Mouse (Mus musculus) G1E (cell line): ENCODE measurements around the gene Cabp2. TPM values are rescaled to one million over a fixed set of nuclear protein-coding genes. Genes with fewer than 3 reads are reported as not detected.

Source experiments
- ATAC-seq: 2 replicates; pipeline ENCODE4 v1.8.0; 2016; ENCODE audit warnings: mild to moderate bottlenecking; ENCODE audit not compliant: insufficient number of reproducible peaks, poor library complexity, low FRiP score, severe bottlenecking; ENCODE audit errors: extremely low read depth
- DNase-seq: peaks from one replicate; pipeline ENCODE4 v3.0.0; 2012; ENCODE audit warnings: low spot score
- H3K27me3 ChIP-seq: 2 replicates; pipeline ENCODE4 v1.6.1; 2012; ENCODE audit warnings: mild to moderate bottlenecking, low read length, inconsistent platforms; ENCODE audit not compliant: insufficient read depth
- H3K36me3 ChIP-seq: replicated peaks from 2 replicates; pipeline ENCODE3; 2012; ENCODE audit warnings: mild to moderate bottlenecking, inconsistent platforms
- H3K4me1 ChIP-seq: 2 replicates; pipeline ENCODE4 v1.6.1; 2012; ENCODE audit warnings: low read depth, low read length, inconsistent platforms, mixed read lengths; ENCODE audit not compliant: insufficient read depth
- H3K4me3 ChIP-seq: 2 replicates; pipeline ENCODE4 v1.5.1; 2012; ENCODE audit warnings: low read depth, mild to moderate bottlenecking, inconsistent platforms, low read length, moderate library complexity, mixed read lengths
- H3K9me3 ChIP-seq: replicated peaks from 2 replicates; pipeline ENCODE4 v1.6.1; 2012; ENCODE audit warnings: inconsistent platforms
- CTCF ChIP-seq: IDR thresholded peaks from 2 replicates; pipeline ENCODE4 v1.5.1; 2012; ENCODE audit warnings: low read depth, low read length, inconsistent platforms, mixed read lengths
- GATA1 ChIP-seq: IDR thresholded peaks from 2 replicates; pipeline ENCODE4 v1.6.1; 2012; ENCODE audit warnings: borderline replicate concordance, low read length, inconsistent platforms, mixed read lengths
- GATA2 ChIP-seq: IDR thresholded peaks from 2 replicates; pipeline ENCODE4 v1.6.1; 2012; ENCODE audit warnings: low read depth, low read length, inconsistent platforms, borderline replicate concordance
- POLR2AphosphoS5 ChIP-seq: IDR thresholded peaks from 2 replicates; pipeline ENCODE4 v1.6.1; 2012; ENCODE audit warnings: low read depth, low read length, inconsistent platforms; ENCODE audit not compliant: insufficient replicate concordance
- TAL1 ChIP-seq: conservative IDR thresholded peaks from 2 replicates; pipeline ENCODE4 v1.6.1; 2012; ENCODE audit warnings: low read depth, low read length, inconsistent platforms, mixed read lengths
- polyA plus RNA-seq: library from polyadenylated mRNA; stranded (reverse); fragments of >175 nt; gene quantifications from 2 replicates; pipeline ENCODE4 v1.2.3, GENCODE M21; 2012
- total RNA-seq, 2 experiments: library from RNA; stranded (forward) in 1 of 2; stranded (reverse) in 1 of 2; fragments of 200-1000 nt in 1 of 2; fragments of >200 nt in 1 of 2; fragmentation: Nextera tagmentation in 1 of 2; gene quantifications; 2 replicates each; pipeline ENCODE4 v1.2.3; 2014 to 2017

The Cabp2 gene
- total and polyA plus RNA-seq, 3 experiments = not detected

DNA sequence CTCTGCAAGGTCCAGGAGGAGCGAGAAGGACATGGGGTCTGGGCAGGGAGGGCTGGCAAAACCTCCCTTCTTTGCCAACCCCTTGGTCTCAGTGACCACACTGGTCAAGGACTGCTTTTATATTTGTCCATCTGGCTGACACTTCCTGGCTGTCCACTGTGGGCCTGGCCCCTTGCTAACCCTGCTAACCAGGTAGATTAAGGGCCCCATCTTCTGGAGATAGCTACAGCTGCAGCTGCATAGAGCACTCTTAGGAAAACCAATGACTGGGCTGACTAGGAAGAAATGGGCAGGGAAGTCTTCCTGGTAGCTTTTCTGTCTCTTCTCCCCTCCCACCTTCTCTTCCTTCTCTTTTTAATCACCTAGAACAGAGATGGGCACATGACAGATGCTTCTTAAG, 3.6 kb downstream of the Cabp2 start:
- Histone ChIP-seq H3K4me1 (peaks cover 6% of the 10 kb centered on the region), H3K9me3 (no peaks in the 10 kb centered on the region), H3K36me3 (no peaks in the 10 kb centered on the region), H3K4me3 (no peak overlapping the region), H3K27me3 (peaks cover 77% of the 10 kb centered on the region)
- ATAC-seq (no peak), DNase-seq (no peak)
- no peak for TF ChIP-seq TAL1
- no peak for TF ChIP-seq POLR2AphosphoS5
- no peak for TF ChIP-seq GATA2
- TF ChIP-seq CTCF = no peak
- TF ChIP-seq GATA1 = no peak

DNA sequence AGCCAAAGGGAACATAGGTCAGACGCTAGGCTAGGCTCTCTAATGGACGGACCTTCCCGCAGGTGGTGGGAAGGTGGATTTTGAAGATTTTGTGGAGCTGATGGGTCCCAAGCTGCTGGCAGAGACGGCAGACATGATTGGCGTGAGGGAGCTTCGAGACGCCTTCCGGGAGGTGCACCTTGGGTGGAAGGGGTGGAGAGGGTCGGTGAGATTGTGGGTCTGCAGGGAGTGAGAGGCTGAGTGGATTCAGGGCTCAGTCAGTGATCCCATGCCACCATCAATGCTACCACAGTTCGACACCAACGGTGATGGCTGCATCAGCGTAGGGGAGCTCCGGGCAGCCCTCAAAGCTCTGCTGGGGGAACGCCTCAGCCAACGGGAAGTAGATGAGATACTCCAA, 4.8 kb downstream of the Cabp2 start:
- no peak overlapping the region for H3K4me3 ChIP-seq
- ATAC-seq (no peak), DNase-seq (no peak)
- no peak for TF ChIP-seq TAL1
- TF ChIP-seq GATA1 = no peak
- TF ChIP-seq POLR2AphosphoS5 = no peak
- TF ChIP-seq GATA2 = no peak
- TF ChIP-seq CTCF = no peak
- no peaks in the 10 kb centered on the region for H3K36me3 ChIP-seq
- no peaks in the 10 kb centered on the region; the same call in 1 of the 2 replicates for H3K4me1 ChIP-seq
- H3K9me3 ChIP-seq = no peaks in the 10 kb centered on the region
- peaks cover 73% of the 10 kb centered on the region for H3K27me3 ChIP-seq

DNA sequence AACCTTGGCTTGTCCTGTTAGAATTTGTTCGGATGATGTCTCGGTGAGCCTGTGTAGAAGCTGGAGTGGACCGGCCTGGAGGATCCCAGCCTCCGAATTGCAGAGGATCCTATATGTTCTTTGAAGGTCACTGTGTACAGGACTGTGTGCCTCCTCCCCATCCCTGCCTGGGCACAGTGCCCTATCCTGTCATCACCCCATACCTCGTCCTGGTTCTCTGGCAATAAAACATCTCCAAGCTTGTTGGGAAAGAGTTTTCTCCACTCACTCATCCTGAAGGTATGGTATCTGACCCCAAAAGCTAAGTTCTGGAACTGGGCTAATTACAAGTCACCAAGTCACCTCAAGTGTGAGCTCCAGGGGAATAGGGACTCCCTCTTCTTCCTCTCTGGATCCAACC, 5.7 kb downstream of the Cabp2 start:
- peaks cover 66% of the 10 kb centered on the region for H3K27me3 ChIP-seq
- peaks cover 3% of the 10 kb centered on the region; the same call in 1 of the 2 replicates for H3K4me1 ChIP-seq
- ATAC-seq (no peak), DNase-seq (no peak)
- no peaks in the 10 kb centered on the region for H3K9me3 ChIP-seq
- no peak for TF ChIP-seq TAL1
- TF ChIP-seq CTCF = no peak
- no peak for TF ChIP-seq POLR2AphosphoS5
- TF ChIP-seq GATA1 = no peak
- no peak for TF ChIP-seq GATA2
- H3K36me3 ChIP-seq = no peaks in the 10 kb centered on the region
- H3K4me3 ChIP-seq = no peak overlapping the region

DNA sequence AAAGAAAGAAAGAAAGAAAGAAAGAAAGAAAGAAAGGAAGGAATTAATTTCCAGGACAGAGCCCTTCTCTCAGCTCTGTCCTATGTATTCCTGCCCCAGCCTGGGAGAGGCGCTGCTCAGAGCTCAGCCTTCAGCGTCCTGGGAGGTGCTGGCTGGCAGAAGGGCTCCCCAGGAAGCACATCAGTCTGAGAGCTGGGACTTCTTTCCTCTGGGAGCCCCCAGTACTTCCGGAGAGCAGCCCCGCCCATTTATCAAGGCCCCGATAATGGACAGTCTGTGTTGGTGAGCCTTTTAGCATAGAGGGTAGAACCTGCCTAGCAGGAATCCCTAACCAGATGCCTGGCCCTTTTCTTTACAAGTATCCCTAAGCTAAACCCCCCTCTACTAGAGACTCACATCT, 6.8 kb downstream of the Cabp2 start:
- ATAC-seq = no peak
- no peak for TF ChIP-seq GATA2
- no peak for TF ChIP-seq POLR2AphosphoS5
- no peak for TF ChIP-seq TAL1
- no peak for TF ChIP-seq GATA1
- no peak for TF ChIP-seq CTCF
- no peak for DNase-seq
- Histone ChIP-seq H3K27me3 (peaks cover 63% of the 10 kb centered on the region), H3K36me3 (no peaks in the 10 kb centered on the region), H3K9me3 (no peaks in the 10 kb centered on the region), H3K4me3 (no peak overlapping the region), H3K4me1 (peaks cover 9% of the 10 kb centered on the region; the same call in 1 of the 2 replicates)

DNA sequence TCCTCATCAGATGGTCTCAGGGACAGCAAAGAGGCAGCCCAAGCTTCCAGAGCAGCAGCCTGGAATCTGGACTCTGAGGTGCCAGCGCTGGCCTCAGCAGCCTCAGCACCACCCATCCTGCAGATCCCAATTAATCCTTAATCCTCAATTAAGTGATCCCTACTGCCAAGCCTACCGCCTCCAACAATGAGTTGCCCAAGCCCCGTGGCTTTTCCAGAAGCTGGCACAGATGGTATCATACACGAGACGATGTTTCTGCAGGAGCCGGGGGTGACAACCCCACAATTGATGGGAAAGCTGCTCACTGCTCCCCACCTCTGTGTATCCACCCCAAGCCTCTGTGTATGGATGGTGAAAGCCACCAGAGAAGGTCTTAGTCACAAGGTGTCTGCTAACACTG, 7.8 kb downstream of the Cabp2 start:
- no peaks in the 10 kb centered on the region for H3K36me3 ChIP-seq
- DNase-seq (no peak), ATAC-seq (no peak)
- peaks cover 59% of the 10 kb centered on the region for H3K27me3 ChIP-seq
- TF ChIP-seq GATA2 = no peak
- no peak for TF ChIP-seq GATA1
- no peak for TF ChIP-seq POLR2AphosphoS5
- TF ChIP-seq TAL1 = no peak
- no peak for TF ChIP-seq CTCF
- H3K9me3 ChIP-seq = no peaks in the 10 kb centered on the region
- H3K4me1 ChIP-seq = peaks cover 9% of the 10 kb centered on the region; the same call in 1 of the 2 replicates
- H3K4me3 ChIP-seq = no peak overlapping the region

DNA sequence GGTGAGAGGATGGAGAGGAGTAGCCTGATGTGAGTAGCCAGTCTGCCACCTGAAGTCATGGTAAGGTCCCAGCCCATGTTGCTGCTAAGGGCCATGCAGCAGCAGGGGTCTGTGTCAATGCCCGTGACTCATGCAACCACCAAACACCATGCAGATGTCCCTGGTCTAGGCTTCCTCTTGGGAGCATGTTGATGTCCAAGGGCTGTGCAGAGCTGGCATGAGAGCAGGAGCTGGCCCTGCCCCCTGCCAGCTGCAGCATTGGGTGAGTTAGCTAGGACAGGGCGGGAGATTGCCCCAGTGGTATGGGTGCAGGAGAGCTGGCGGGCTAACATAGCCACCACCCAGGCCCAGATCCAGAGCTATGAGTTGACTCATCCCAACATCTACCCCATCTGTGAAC, 9.1 kb downstream of the Cabp2 start:
- TF ChIP-seq POLR2AphosphoS5 (no peak), GATA2 (no peak), CTCF (no peak), TAL1 (no peak), GATA1 (no peak)
- ATAC-seq (no peak), DNase-seq (no peak)
- Histone ChIP-seq H3K4me3 (no peak overlapping the region), H3K4me1 (peaks cover 11% of the 10 kb centered on the region; the same call in 1 of the 2 replicates), H3K9me3 (no peaks in the 10 kb centered on the region), H3K36me3 (no peaks in the 10 kb centered on the region), H3K27me3 (peaks cover 51% of the 10 kb centered on the region)

DNA sequence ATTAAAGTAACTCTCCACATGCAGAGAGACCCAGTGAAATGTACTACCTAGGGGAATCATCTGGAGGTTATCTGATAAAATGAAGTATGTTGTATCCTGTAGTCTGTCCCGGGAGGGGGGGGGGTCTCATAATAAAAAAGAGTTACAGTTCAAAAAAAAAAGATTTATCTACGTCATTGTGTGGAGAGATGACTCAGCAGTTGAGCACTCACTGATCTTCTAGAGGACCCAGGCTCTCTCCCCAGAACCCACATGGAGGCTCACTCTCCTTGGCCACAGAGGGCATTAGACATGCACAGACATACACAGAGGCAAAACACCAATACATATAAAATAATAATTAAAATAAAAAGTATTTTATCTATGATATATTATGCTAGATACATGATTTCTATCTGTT, 10.0 kb downstream of the Cabp2 start:
- Histone ChIP-seq H3K9me3 (no peaks in the 10 kb centered on the region), H3K4me1 (peaks cover 15% of the 10 kb centered on the region), H3K27me3 (peaks cover 44% of the 10 kb centered on the region), H3K4me3 (no peak overlapping the region), H3K36me3 (no peaks in the 10 kb centered on the region)
- TF ChIP-seq POLR2AphosphoS5 (no peak), GATA2 (no peak), CTCF (no peak), GATA1 (no peak), TAL1 (no peak)
- ATAC-seq = no peak
- DNase-seq = no peak
